Mouse (Mus musculus): Measurements from ENCODE around the gene Strip1. TPM values are rescaled to one million over a fixed set of nuclear protein-coding genes. Genes with fewer than 3 reads are reported as not detected.

Gene Strip1
- 15.7 and 17.5 TPM in 2 replicates for total RNA-seq (2014; fragmentation: Nextera tagmentation)
- 17.1 and 21.2 TPM in 2 replicates for total RNA-seq (2017)
- polyA plus RNA-seq (2012) = 17.6 and 19.4 TPM in 2 replicates

DNA sequence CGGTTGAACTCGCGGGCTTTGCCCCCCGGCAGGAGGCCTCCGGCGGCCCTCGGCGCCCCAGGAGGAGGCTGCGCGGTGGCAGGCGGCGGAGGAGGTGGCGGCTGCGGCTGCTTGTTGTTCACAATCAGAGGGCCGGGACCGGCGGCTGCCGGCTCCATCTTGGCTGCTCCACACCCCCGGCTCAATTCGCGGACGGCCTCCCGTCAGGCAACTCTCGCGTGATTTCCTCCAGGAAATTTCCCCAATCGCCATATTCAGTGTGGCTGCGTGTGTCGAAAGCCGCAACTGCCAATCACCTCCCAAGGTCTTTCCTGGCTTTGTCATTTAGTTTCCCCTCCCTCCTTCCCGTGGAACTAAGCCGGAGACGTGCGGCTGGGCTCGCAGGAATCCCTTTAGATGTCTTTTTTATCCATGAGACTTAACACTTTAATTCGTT lies at the start of gene Strip1:
Strip1 (minus strand) TSS at position 172 of the 436 bp plus-strand sequence.
- TF ChIP-seq CTCF (IDR thresholded peaks at IDR 0.05; ENCODE audit: low read depth, low read length) (no peak), GATA1 (IDR thresholded peaks at IDR 0.05; ENCODE audit: borderline replicate concordance, low read length) (no peak), TAL1 (conservative IDR thresholded peaks at IDR 0.05; ENCODE audit: low read depth, low read length) (no peak), GATA2 (IDR thresholded peaks at IDR 0.05; ENCODE audit: borderline replicate concordance, low read depth, low read length) (no peak), POLR2AphosphoS5 (IDR thresholded peaks at IDR 0.05; ENCODE audit: insufficient replicate concordance, low read depth, low read length) (no peak)
- Histone ChIP-seq H3K27me3 (ENCODE audit: insufficient read depth, low read length) (peaks cover 9% of the 10 kb centered on the region), H3K4me1 (ENCODE audit: insufficient read depth, low read depth, low read length) (peaks cover 14% of the 10 kb centered on the region), H3K36me3 (replicated peaks) (peaks cover 31% of the 10 kb centered on the region), H3K4me3 (ENCODE audit: low read depth, low read length) (peak within 1 kb of the TSS; percentile 90), H3K9me3 (replicated peaks) (no peaks in the 10 kb centered on the region)
- peak; percentile 94 for ATAC-seq (ENCODE audit: extremely low read depth, insufficient number of reproducible peaks, low FRiP score, poor library complexity, severe bottlenecking)
- DNase-seq (ENCODE audit: low spot score) = peak; percentile 96

DNA sequence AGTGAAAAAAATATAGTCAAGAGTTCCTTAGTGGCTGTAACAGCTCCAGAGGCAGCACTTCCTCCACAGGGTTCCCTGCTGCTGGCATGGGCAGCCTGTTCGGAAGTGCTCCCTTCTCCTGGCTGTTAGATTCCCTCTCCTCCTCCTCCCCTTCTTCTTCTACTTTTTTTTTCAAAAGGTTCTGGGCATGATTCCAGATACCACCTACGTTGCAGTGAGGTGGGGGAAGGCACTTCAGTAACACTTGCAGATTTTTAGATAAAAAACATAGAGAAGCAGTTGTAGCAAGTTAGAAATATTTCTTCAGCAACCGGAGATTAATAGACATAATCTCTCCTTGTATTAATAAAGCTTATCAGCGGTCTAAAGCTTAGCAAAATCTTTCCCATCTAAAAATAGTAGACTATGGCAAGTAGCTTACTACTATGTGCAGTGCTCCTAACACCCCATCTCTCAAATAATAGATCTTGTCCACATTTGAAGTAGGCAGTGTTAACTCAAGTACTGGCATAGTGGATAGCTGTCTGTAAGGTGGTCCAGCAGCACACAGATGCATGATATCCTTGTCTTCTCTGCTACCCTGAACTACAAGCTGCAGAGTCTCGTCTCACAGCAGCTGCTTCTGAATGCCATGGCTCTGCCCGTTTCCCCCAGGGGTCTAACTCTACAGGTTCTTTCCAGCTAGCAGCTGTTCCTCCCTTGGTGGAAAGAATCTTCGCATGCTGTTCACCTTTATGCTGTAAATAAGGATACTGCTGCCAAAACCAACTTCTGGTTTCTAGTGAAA lies 49.5 kb upstream of the Strip1 start:
- no peak for TF ChIP-seq TAL1 (conservative IDR thresholded peaks at IDR 0.05; ENCODE audit: low read depth, low read length)
- no peak for TF ChIP-seq CTCF (IDR thresholded peaks at IDR 0.05; ENCODE audit: low read depth, low read length)
- no peak for TF ChIP-seq GATA1 (IDR thresholded peaks at IDR 0.05; ENCODE audit: borderline replicate concordance, low read length)
- TF ChIP-seq GATA2 (IDR thresholded peaks at IDR 0.05; ENCODE audit: borderline replicate concordance, low read depth, low read length) = no peak
- TF ChIP-seq POLR2AphosphoS5 (IDR thresholded peaks at IDR 0.05; ENCODE audit: insufficient replicate concordance, low read depth, low read length) = no peak
- peaks cover 37% of the 10 kb centered on the region for H3K4me1 ChIP-seq (ENCODE audit: insufficient read depth, low read depth, low read length)
- peaks cover 37% of the 10 kb centered on the region for H3K36me3 ChIP-seq (replicated peaks)
- ATAC-seq (ENCODE audit: extremely low read depth, insufficient number of reproducible peaks, low FRiP score, poor library complexity, severe bottlenecking) = no peak
- no peaks in the 10 kb centered on the region for H3K27me3 ChIP-seq (ENCODE audit: insufficient read depth, low read length)
- DNase-seq (ENCODE audit: low spot score) = no peak
- H3K9me3 ChIP-seq (replicated peaks) = no peaks in the 10 kb centered on the region
- no peak overlapping the region; the same call in 1 of the 2 replicates for H3K4me3 ChIP-seq (ENCODE audit: low read depth, low read length)

DNA sequence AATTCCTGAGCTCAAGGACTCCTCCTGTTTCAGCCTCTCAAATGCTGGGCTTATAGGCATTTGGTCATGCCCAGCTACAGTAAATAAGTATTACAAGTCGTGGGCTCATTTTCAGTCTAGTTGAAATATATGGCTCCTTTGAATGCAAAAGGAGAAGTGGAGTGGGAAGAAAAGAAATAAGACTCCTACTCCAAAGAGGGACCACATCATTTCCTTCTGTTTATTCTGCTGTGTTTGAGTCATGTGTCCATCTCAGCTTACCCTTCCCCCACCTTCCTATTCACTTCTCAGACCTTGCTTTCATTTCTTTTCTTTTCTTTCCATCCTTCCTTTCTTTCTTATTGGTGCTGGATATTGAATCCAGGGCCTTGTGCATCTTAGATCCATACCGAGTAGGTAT lies 40.0 kb upstream of the Strip1 start:
- no peaks in the 10 kb centered on the region for H3K27me3 ChIP-seq (ENCODE audit: insufficient read depth, low read length)
- ATAC-seq (ENCODE audit: extremely low read depth, insufficient number of reproducible peaks, low FRiP score, poor library complexity, severe bottlenecking) (no peak), DNase-seq (ENCODE audit: low spot score) (no peak)
- H3K4me1 ChIP-seq (ENCODE audit: insufficient read depth, low read depth, low read length) = no peaks in the 10 kb centered on the region
- no peak overlapping the region for H3K4me3 ChIP-seq (ENCODE audit: low read depth, low read length)
- peaks cover 88% of the 10 kb centered on the region for H3K36me3 ChIP-seq (replicated peaks)
- no peaks in the 10 kb centered on the region for H3K9me3 ChIP-seq (replicated peaks)
- no peak for TF ChIP-seq TAL1 (conservative IDR thresholded peaks at IDR 0.05; ENCODE audit: low read depth, low read length)
- TF ChIP-seq POLR2AphosphoS5 (IDR thresholded peaks at IDR 0.05; ENCODE audit: insufficient replicate concordance, low read depth, low read length) = no peak

DNA sequence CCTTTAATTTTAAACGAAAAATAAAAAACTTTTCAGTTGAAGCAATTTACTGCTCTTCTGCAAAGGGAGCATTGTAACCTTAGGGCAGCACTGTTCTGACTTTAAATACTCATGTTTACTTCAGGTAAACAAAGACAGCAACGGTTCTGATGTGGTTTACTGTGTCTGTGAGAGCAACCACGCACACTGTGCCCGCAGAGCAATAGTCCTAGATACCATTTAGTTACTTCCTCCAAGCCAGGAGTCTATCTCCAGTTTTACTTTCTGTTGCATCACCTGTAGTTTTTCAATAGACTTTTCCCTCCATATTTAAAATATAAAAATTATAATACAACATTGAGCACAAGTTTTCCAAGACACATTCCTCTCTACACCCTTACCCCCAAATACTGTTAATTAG lies 39.0 kb upstream of the Strip1 start:
- ATAC-seq (ENCODE audit: extremely low read depth, insufficient number of reproducible peaks, low FRiP score, poor library complexity, severe bottlenecking) = no peak
- Histone ChIP-seq H3K9me3 (replicated peaks) (no peaks in the 10 kb centered on the region), H3K4me1 (ENCODE audit: insufficient read depth, low read depth, low read length) (no peaks in the 10 kb centered on the region), H3K27me3 (ENCODE audit: insufficient read depth, low read length) (no peaks in the 10 kb centered on the region), H3K36me3 (replicated peaks) (peaks cover 90% of the 10 kb centered on the region), H3K4me3 (ENCODE audit: low read depth, low read length) (no peak overlapping the region)
- no peak for DNase-seq (ENCODE audit: low spot score)
- TF ChIP-seq GATA1 (IDR thresholded peaks at IDR 0.05; ENCODE audit: borderline replicate concordance, low read length) = no peak
- no peak for TF ChIP-seq TAL1 (conservative IDR thresholded peaks at IDR 0.05; ENCODE audit: low read depth, low read length)
- TF ChIP-seq GATA2 (IDR thresholded peaks at IDR 0.05; ENCODE audit: borderline replicate concordance, low read depth, low read length) = no peak
- no peak for TF ChIP-seq CTCF (IDR thresholded peaks at IDR 0.05; ENCODE audit: low read depth, low read length)
- TF ChIP-seq POLR2AphosphoS5 (IDR thresholded peaks at IDR 0.05; ENCODE audit: insufficient replicate concordance, low read depth, low read length) = no peak

GRCm38 (mm10) chr3:107668786-107669185 lies 37.3 kb upstream of the Strip1 start:
- TF ChIP-seq CTCF (IDR thresholded peaks at IDR 0.05; ENCODE audit: low read depth, low read length) (no peak), GATA1 (IDR thresholded peaks at IDR 0.05; ENCODE audit: borderline replicate concordance, low read length) (no peak), TAL1 (conservative IDR thresholded peaks at IDR 0.05; ENCODE audit: low read depth, low read length) (no peak), POLR2AphosphoS5 (IDR thresholded peaks at IDR 0.05; ENCODE audit: insufficient replicate concordance, low read depth, low read length) (no peak), GATA2 (IDR thresholded peaks at IDR 0.05; ENCODE audit: borderline replicate concordance, low read depth, low read length) (no peak)
- H3K36me3 ChIP-seq (replicated peaks) = peaks cover 89% of the 10 kb centered on the region

DNA sequence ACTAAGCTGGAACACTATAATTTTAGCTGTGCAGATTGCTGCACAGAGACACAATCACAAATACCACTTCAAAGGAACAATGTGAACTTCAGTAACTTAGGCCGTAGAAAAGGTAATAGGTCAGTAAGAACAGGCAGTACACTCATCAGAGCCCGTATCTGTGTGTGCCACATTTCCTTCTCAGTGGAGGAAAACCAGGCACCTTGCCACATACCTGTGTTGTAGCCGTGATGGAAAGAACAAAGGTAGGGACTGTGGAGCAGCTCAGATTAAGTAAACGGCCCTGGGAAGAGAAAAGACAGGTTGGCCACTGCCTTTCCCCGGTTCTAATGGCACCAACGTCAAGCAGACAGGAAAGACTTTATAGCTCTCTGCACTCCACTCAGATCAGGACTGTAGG lies 35.9 kb upstream of the Strip1 start:
- no peaks in the 10 kb centered on the region for H3K27me3 ChIP-seq (ENCODE audit: insufficient read depth, low read length)
- TF ChIP-seq TAL1 (conservative IDR thresholded peaks at IDR 0.05; ENCODE audit: low read depth, low read length) = no peak
- TF ChIP-seq POLR2AphosphoS5 (IDR thresholded peaks at IDR 0.05; ENCODE audit: insufficient replicate concordance, low read depth, low read length) = no peak
- no peak for TF ChIP-seq GATA1 (IDR thresholded peaks at IDR 0.05; ENCODE audit: borderline replicate concordance, low read length)
- no peak for TF ChIP-seq GATA2 (IDR thresholded peaks at IDR 0.05; ENCODE audit: borderline replicate concordance, low read depth, low read length)
- TF ChIP-seq CTCF (IDR thresholded peaks at IDR 0.05; ENCODE audit: low read depth, low read length) = no peak
- H3K36me3 ChIP-seq (replicated peaks) = peaks cover 93% of the 10 kb centered on the region
- DNase-seq (ENCODE audit: low spot score) (no peak), ATAC-seq (ENCODE audit: extremely low read depth, insufficient number of reproducible peaks, low FRiP score, poor library complexity, severe bottlenecking) (no peak)
- no peaks in the 10 kb centered on the region for H3K4me1 ChIP-seq (ENCODE audit: insufficient read depth, low read depth, low read length)
- H3K4me3 ChIP-seq (ENCODE audit: low read depth, low read length) = no peak overlapping the region
- no peaks in the 10 kb centered on the region for H3K9me3 ChIP-seq (replicated peaks)

More at GRCm38 (mm10) chr3:107668786-107669185, 37.3 kb upstream of the Strip1 start:
- Histone ChIP-seq H3K4me1 (ENCODE audit: insufficient read depth, low read depth, low read length) (no peaks in the 10 kb centered on the region), H3K4me3 (ENCODE audit: low read depth, low read length) (no peak overlapping the region), H3K9me3 (replicated peaks) (no peaks in the 10 kb centered on the region), H3K27me3 (ENCODE audit: insufficient read depth, low read length) (no peaks in the 10 kb centered on the region)
- no peak for DNase-seq (ENCODE audit: low spot score)
- ATAC-seq (ENCODE audit: extremely low read depth, insufficient number of reproducible peaks, low FRiP score, poor library complexity, severe bottlenecking) = no peak

Measured in G1E (cell line).